29 mouse cellular contexts compared by ENCODE assay signal in genomic region chr10:36036476-36036875, GRCm38 (mm10).
"Had no signal": no experiment of that assay in that cellular context is flagged by ENCODE, and none has a peak within 500 bp of the region (broad histone marks: within the 10 kb centered on the region; RNA-seq: fewer than 3 reads in every experiment).

No protein-coding gene starts in this region.

- H3K27me3 ChIP-seq: limb, embryonic 12.5 days; limb, embryonic 13.5 days; limb, embryonic 15.5 days; liver, embryonic 12.5 days; liver, embryonic 13.5 days; liver, embryonic 15.5 days; lung, embryonic 15.5 days; megakaryocyte, embryonic 14.5 days; midbrain, embryonic 12.5 days; midbrain, embryonic 13.5 days; midbrain, embryonic 15.5 days had no signal

- H3K27ac ChIP-seq: limb, embryonic 10.5 days; limb, embryonic 12.5 days; limb, embryonic 13.5 days; limb, embryonic 15.5 days; liver, embryonic 12.5 days; liver, embryonic 13.5 days; liver, embryonic 14.5 days; liver, embryonic 15.5 days; lung, embryonic 15.5 days; macrophage; midbrain, embryonic 10.5 days; midbrain, embryonic 12.5 days; midbrain, embryonic 13.5 days; midbrain, embryonic 15.5 days had no signal

- H3K4me1 ChIP-seq: limb, embryonic 10.5 days; limb, embryonic 12.5 days; limb, embryonic 13.5 days; limb, embryonic 15.5 days; liver, embryonic 12.5 days; liver, embryonic 13.5 days; liver, embryonic 15.5 days; lung, embryonic 15.5 days; megakaryocyte, embryonic 14.5 days; midbrain, embryonic 10.5 days; midbrain, embryonic 12.5 days; midbrain, embryonic 13.5 days; midbrain, embryonic 15.5 days had no signal

- H3K4me3 ChIP-seq: limb, embryonic 10.5 days; limb, embryonic 12.5 days; limb, embryonic 13.5 days; limb, embryonic 15.5 days; liver, embryonic 12.5 days; liver, embryonic 13.5 days; liver, embryonic 15.5 days; lung, embryonic 15.5 days; megakaryocyte, embryonic 14.5 days; midbrain, embryonic 10.5 days; midbrain, embryonic 12.5 days; midbrain, embryonic 13.5 days; midbrain, embryonic 15.5 days; myocyte had no signal

- H3K9me3 ChIP-seq: limb, embryonic 10.5 days; limb, embryonic 12.5 days; limb, embryonic 13.5 days; limb, embryonic 15.5 days; liver, embryonic 12.5 days; liver, embryonic 13.5 days; liver, embryonic 15.5 days; lung, embryonic 15.5 days; megakaryocyte, embryonic 14.5 days; midbrain, embryonic 10.5 days; midbrain, embryonic 12.5 days; midbrain, embryonic 13.5 days; midbrain, embryonic 15.5 days had no signal

- DNase-seq: left cerebral cortex, postnatal 4 days; liver; liver, embryonic 13.5 days; liver, postnatal 0 days; lung, adult 18-20 months; lung, adult 2 months; lung, embryonic 14.5 days; lung, postnatal 10 days; lung, postnatal 14 days; lung, postnatal 36 days; lung, postnatal 4 days; midbrain, embryonic 14.5 days had no signal

- H3K4me2 ChIP-seq: limb, embryonic 12.5 days; limb, embryonic 13.5 days; limb, embryonic 15.5 days; liver, embryonic 11.5 days; liver, embryonic 12.5 days; liver, embryonic 13.5 days; liver, embryonic 15.5 days; lung, embryonic 14.5 days; lung, embryonic 15.5 days; midbrain, embryonic 11.5 days; midbrain, embryonic 12.5 days; midbrain, embryonic 13.5 days; midbrain, embryonic 15.5 days had no signal

- H3K9ac ChIP-seq: limb, embryonic 12.5 days; limb, embryonic 13.5 days; limb, embryonic 15.5 days; liver, embryonic 12.5 days; liver, embryonic 13.5 days; liver, embryonic 14.5 days; liver, embryonic 15.5 days; liver, postnatal 0 days; lung, embryonic 14.5 days; lung, embryonic 15.5 days; midbrain, embryonic 12.5 days; midbrain, embryonic 13.5 days; midbrain, embryonic 15.5 days had no signal

- H3K36me3 ChIP-seq: limb, embryonic 10.5 days; limb, embryonic 12.5 days; limb, embryonic 13.5 days; limb, embryonic 15.5 days; liver, embryonic 12.5 days; liver, embryonic 13.5 days; liver, embryonic 15.5 days; lung, embryonic 15.5 days; midbrain, embryonic 10.5 days; midbrain, embryonic 12.5 days; midbrain, embryonic 13.5 days; midbrain, embryonic 15.5 days had no signal
